Mouse (Mus musculus) lung, embryonic 14.5 days (tissue): ENCODE measurements around the gene Rhob. TPM values are rescaled to one million over a fixed set of nuclear protein-coding genes. Genes with fewer than 3 reads are reported as not detected.

Source experiments
- ATAC-seq: fragments of 200-750 bp; cut with Nextera tagmentation; 2 replicates; pipeline ENCODE4 v1.8.0; 2017; ENCODE audit warnings: mild to moderate bottlenecking, moderate TSS enrichment, moderate library complexity; ENCODE audit not compliant: insufficient read depth
- DNase-seq: peaks from one replicate; pipeline ENCODE4 v3.0.0-alpha.2; 2015
- H3K27ac ChIP-seq: fragments of 300-500 bp; sonication (generic); 2 replicates; pipeline ENCODE4 v1.5.1; 2014; ENCODE audit warnings: low read depth, mild to moderate bottlenecking, moderate library complexity
- H3K27me3 ChIP-seq: fragments of 300-500 bp; sonication (generic); 2 replicates; pipeline ENCODE4 v1.6.1; 2014; ENCODE audit warnings: low read length, control low read depth; ENCODE audit not compliant: insufficient read depth
- H3K36me3 ChIP-seq: fragments of 300-500 bp; sonication (generic); 2 replicates; pipeline ENCODE4 v1.6.1; 2014; ENCODE audit warnings: control low read depth; ENCODE audit not compliant: insufficient read depth
- H3K4me1 ChIP-seq: fragments of 300-500 bp; sonication (generic); 2 replicates; pipeline ENCODE4 v1.6.1; 2014; ENCODE audit warnings: antibody characterized with exemption, control low read depth; ENCODE audit not compliant: insufficient read depth
- H3K4me2 ChIP-seq: fragments of 300-500 bp; sonication (generic); 2 replicates; pipeline ENCODE4 v1.6.1; 2014; ENCODE audit warnings: mild to moderate bottlenecking
- H3K4me3 ChIP-seq: fragments of 300-500 bp; sonication (generic); 2 replicates; pipeline ENCODE4 v1.5.1; 2014; ENCODE audit warnings: low read depth, low read length
- H3K9ac ChIP-seq: fragments of 300-500 bp; sonication (generic); 2 replicates; pipeline ENCODE4 v1.6.1; 2014
- H3K9me3 ChIP-seq: fragments of 300-500 bp; sonication (generic); 2 replicates; pipeline ENCODE4 v1.6.1; 2016; ENCODE audit warnings: low read depth, low read length, control low read depth
- CTCF ChIP-seq: IDR thresholded peaks from 2 replicates; pipeline ENCODE4 v1.5.1; 2016; ENCODE audit warnings: antibody characterized with exemption, low read depth
- WGBS: fragments of 180-500 bp; shearing (Covaris S2); extraction: QIAGEN DNeasy Blood & Tissue Kit; methylation state at CpG from one replicate; pipeline ENCODE4 v1.1.7; 2014; 5-methylcytosine and 5-hydroxymethylcytosine counted together
- polyA plus RNA-seq: library from polyadenylated mRNA; unstranded; fragments of >200 nt; fragmentation: Nextera tagmentation; extraction: Ambion mirVana; gene quantifications from 2 replicates; pipeline ENCODE4 v1.2.1, GENCODE M21; 2014

Gene Rhob
- polyA plus RNA-seq, 1 experiment from 2014 or later = 66.5 TPM

DNA sequence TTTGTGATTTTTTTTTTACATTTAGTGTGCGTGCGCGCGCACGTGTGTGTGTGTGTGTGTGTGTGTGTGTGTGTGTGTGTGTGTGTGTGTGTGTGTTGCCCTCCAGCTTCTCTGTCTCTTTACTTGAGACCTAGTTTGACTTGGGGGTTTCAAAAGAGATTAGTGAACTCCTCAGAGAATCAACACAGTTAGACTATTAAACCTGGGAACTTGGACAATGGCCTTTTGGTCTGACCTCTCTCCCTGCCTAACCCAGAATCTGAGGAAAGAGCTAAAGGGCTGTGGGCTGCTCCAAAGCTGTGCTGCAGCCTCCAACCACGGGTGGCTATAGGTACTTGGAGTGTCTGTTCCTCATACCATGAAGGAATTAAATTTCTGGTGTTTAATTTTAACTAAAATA is 4.3 kb upstream of the Rhob start:
- no peak overlapping the region for H3K27ac ChIP-seq
- no peak for ATAC-seq
- H3K27me3 ChIP-seq = no peaks in the 10 kb centered on the region
- H3K9ac ChIP-seq = no peak overlapping the region
- DNase-seq = no peak
- H3K4me2 ChIP-seq = no peak overlapping the region
- WGBS = 83% methylated on average over 6 of the region's 6 CpGs
- no peak for TF ChIP-seq CTCF
- peaks cover 5% of the 10 kb centered on the region; the same call in 1 of the 2 replicates for H3K4me1 ChIP-seq
- no peaks in the 10 kb centered on the region for H3K9me3 ChIP-seq
- no peak overlapping the region for H3K4me3 ChIP-seq
- no peaks in the 10 kb centered on the region for H3K36me3 ChIP-seq

DNA sequence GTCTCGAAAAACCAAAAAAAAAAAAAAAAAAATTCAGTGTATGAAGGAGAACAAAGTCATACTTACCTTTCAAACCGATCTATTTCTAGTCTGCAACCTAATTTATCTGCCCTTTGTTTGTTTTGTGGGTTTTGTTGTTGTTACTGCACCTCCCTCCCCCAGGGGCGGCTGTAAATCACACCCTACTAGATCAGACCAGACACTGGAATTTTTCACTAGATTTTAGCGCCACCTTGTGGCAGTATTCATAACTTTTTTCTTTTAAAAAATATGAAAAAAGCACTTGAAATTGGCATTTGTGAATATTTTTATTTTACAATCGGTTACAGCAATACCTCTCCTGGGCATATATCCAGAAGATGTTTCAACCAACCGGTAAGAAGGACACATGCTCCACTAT is 2.7 kb upstream of the Rhob start:
- peaks cover 5% of the 10 kb centered on the region; the same call in 1 of the 2 replicates for H3K4me1 ChIP-seq
- H3K27me3 ChIP-seq = no peaks in the 10 kb centered on the region
- WGBS = 15% methylated on average over 6 of the region's 6 CpGs
- H3K4me3 ChIP-seq = no peak overlapping the region
- no peak overlapping the region for H3K27ac ChIP-seq
- no peak overlapping the region for H3K9ac ChIP-seq
- peak; percentile 93 for DNase-seq
- ATAC-seq = no peak
- H3K4me2 ChIP-seq = no peak overlapping the region
- H3K36me3 ChIP-seq = no peaks in the 10 kb centered on the region
- peak; percentile 62 for TF ChIP-seq CTCF
- H3K9me3 ChIP-seq = no peaks in the 10 kb centered on the region

DNA sequence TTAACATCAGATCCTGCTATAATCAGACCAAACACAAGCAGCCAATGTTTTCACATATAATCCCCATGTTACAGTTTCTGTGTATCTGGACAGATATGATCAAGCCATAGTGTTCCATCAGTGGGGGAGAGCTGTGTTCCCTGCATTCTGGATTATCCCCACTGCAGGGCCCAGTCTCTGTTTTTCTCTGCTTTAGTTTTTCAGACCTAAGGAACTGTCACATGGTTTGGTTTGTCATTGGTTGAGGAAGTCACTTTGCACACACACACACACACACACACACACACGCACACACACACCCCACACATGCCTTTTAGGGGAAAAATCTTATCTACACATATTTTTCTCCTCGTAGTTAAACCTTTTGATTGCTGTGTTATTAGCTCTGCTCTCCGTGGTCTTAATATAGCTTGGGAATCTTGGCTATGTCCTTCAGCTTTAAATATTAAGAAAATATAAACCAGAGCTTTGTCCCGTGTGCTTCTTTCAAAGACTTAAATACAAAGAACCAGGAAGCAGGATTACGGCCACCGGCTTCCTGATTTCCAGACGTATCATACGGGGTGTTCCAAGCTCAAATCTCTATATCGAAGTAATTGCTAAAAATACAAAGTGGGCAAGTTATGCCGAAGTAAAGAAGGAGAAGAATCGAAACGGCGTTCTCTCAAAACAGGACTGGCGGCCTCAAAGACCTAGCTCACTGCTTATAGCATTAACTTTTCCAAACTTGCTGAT is 1.9 kb upstream of the Rhob start:
- Histone ChIP-seq H3K27me3 (no peaks in the 10 kb centered on the region), H3K4me1 (peaks cover 12% of the 10 kb centered on the region), H3K36me3 (no peaks in the 10 kb centered on the region), H3K4me3 (no peak overlapping the region), H3K4me2 (no peak overlapping the region), H3K27ac (no peak overlapping the region), H3K9ac (no peak overlapping the region), H3K9me3 (no peaks in the 10 kb centered on the region)
- TF ChIP-seq CTCF = no peak
- WGBS = 75% methylated on average over 14 of the region's 14 CpGs
- DNase-seq = no peak
- no peak for ATAC-seq

DNA sequence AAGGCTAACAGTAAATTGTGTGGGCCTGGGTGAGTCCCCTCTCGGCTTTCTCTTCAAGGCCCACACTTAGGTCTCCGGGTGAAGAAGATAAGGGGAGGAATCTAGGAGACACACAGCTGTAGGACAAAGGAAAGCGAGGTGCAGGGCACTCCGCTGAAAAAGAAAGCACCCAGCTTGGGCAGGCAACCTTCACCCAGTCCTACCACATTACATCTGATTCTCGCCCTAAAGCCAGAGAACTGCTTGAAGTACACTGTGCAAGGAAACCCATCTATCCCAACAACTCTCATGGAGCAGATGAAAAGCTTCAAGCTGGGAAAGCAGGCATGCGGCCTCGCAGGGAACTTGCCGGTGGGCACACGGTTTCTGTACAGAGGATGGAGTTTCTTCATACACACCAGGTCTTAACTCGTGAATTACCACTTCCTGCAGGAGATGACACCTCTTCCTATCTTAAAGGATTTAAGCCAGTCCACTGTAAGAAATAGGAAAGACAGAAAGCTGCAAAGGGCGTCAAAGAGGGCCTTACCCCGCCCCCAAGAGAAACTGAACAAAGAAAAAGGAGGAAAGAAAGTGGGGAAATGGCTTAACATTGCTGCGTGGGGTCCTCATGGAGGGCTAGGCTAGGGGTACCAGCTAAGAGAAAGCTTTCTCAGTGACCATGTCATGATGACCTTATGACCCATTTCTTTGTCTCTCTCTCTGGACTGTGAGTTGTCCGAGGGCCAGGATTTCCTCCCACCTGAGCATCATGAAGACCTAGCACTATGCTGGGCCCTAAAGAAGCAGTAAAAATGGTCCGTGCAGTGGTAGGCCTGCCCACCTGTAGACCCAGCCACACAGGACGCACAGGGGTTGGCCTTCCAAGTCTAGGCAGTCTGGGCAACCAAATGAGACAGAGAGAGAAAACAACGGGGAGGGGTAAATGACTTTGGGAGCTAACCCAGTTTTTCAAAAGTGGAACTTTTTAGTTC is 1.1 kb upstream of the Rhob start:
- peak; percentile 33 for DNase-seq
- Histone ChIP-seq H3K9ac (peak overlapping the region; percentile 64), H3K9me3 (no peaks in the 10 kb centered on the region), H3K27me3 (no peaks in the 10 kb centered on the region), H3K36me3 (no peaks in the 10 kb centered on the region), H3K4me2 (peak overlapping the region; percentile 88), H3K4me3 (peak overlapping the region; percentile 89), H3K27ac (peak overlapping the region; percentile 81), H3K4me1 (peaks cover 20% of the 10 kb centered on the region)
- WGBS = 45% methylated on average over 17 of the region's 17 CpGs
- TF ChIP-seq CTCF = no peak
- ATAC-seq = no peak

DNA sequence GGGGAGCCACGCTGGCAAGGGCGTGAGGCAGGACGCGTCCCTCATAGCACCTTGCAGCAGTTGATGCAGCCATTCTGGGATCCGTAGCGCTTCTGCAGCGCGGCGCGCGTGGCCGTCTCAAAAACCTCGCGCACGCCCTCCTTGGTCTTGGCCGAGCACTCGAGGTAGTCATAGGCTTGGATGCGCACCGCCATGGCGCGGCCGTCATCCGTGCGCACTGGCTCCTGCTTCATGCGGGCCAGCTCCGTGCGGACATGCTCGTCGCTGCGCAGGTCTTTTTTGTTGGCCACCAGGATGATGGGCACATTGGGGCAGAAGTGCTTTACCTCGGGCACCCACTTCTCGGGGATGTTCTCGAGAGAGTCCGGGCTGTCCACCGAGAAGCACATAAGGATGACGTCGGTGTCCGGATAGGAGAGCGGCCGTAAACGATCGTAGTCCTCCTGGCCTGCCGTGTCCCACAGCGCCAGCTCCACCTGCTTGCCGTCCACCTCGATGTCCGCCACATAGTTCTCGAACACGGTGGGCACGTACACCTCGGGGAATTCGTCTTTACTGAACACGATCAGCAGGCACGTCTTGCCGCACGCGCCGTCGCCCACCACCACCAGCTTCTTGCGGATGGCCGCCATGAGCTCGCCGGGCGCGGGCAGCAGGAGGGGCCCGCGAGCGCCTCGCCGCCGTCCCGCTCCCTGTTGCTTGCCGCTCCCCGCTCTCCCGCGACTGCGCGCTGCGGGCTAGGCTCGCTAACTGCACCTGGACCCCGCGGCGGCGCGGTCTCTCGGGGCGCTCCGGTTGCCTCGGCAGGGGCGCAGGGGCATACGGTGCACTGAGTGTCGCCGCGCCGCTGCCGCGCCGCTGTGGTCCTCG is 573 bp downstream of the Rhob start:
- H3K9me3 ChIP-seq = no peaks in the 10 kb centered on the region
- TF ChIP-seq CTCF = no peak
- WGBS = under 1% methylated on average over 98 of the region's 99 CpGs
- H3K4me2 ChIP-seq = peak overlapping the region; percentile 88
- peak overlapping the region; percentile 89 for H3K4me3 ChIP-seq
- H3K4me1 ChIP-seq = peaks cover 22% of the 10 kb centered on the region
- peak; percentile 15 for ATAC-seq
- peak overlapping the region; percentile 98 for H3K9ac ChIP-seq
- no peaks in the 10 kb centered on the region for H3K36me3 ChIP-seq
- DNase-seq = peak; percentile 71
- no peaks in the 10 kb centered on the region for H3K27me3 ChIP-seq
- H3K27ac ChIP-seq = peak overlapping the region; percentile 100

DNA sequence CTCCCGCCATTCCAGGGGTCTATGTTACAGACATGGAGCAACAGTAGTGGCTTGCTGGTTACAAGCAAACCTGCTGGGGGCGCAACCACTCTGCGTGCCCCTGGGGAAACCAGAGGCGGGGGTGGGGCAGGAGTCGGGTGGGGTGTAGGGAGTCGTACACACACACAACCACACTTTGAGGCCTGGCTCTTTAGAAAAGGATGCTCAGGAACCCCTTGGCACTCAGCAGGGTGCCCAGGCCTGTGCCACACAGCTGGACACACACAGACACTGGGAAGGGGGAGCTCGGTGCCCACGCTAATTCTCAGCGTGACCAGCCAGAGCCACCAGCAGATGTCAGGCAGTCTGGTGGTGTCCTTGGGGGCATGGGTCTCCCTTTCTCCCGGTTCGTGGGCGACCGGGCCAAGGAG is 1.2 kb downstream of the Rhob start:
- H3K27ac ChIP-seq = peak overlapping the region; percentile 100
- H3K4me1 ChIP-seq = peaks cover 22% of the 10 kb centered on the region
- WGBS = 1% methylated on average over 12 of the region's 13 CpGs
- ATAC-seq (0 out of 2 replicates have a peak, but pooled peaks have one; percentile 0), DNase-seq (peak; percentile 66)
- H3K27me3 ChIP-seq = no peaks in the 10 kb centered on the region
- peak overlapping the region; percentile 89 for H3K4me3 ChIP-seq
- H3K9me3 ChIP-seq = no peaks in the 10 kb centered on the region
- TF ChIP-seq CTCF = peak; percentile 34
- H3K9ac ChIP-seq = peak overlapping the region; percentile 98
- no peaks in the 10 kb centered on the region for H3K36me3 ChIP-seq
- H3K4me2 ChIP-seq = peak overlapping the region; percentile 88
